Mouse (Mus musculus) CH12.LX (cell line): ENCODE data around the gene Tnfrsf11a. TPM values are rescaled to one million over a fixed set of nuclear protein-coding genes. Genes with fewer than 3 reads are reported as not detected.

ENCODE experiments used
- DNase-seq: peaks from one replicate; pipeline ENCODE4 v3.0.0-alpha.2; 2013; ENCODE audit errors: extremely low read depth
- H3K27ac ChIP-seq: 2 replicates; pipeline ENCODE4 v1.5.1; 2012; ENCODE audit warnings: low read depth, mild to moderate bottlenecking, control low read depth, moderate library complexity; ENCODE audit not compliant: insufficient read depth
- H3K27me3 ChIP-seq: replicated peaks from 2 replicates; pipeline ENCODE3; 2012; ENCODE audit warnings: inconsistent platforms
- H3K36me3 ChIP-seq, 2 experiments: replicated peaks in 1 of 2; 2 replicates each; pipeline versions ENCODE3 to v1.6.1; 2012; ENCODE audit warnings: inconsistent platforms in 1 of 2, low read length in 1 of 2, mild to moderate bottlenecking in 1 of 2, mixed read lengths in 1 of 2, moderate library complexity in 1 of 2; ENCODE audit not compliant: control insufficient read depth in 1 of 2, insufficient read depth in 1 of 2
- H3K4me1 ChIP-seq, 2 experiments: 2 replicates each; pipeline ENCODE4 v1.6.1; 2012; ENCODE audit warnings: inconsistent platforms in 1 of 2, moderate library complexity in 1 of 2; ENCODE audit not compliant: insufficient read depth in 2 of 2, control insufficient read depth in 1 of 2
- H3K4me2 ChIP-seq: 2 replicates; pipeline ENCODE4 v1.6.1; 2012; ENCODE audit warnings: low read depth, mild to moderate bottlenecking, control low read depth; ENCODE audit not compliant: poor library complexity, insufficient read depth, severe bottlenecking
- H3K4me3 ChIP-seq, 3 experiments: fragments of 150-350 bp in 1 of 3; sonication (generic) in 1 of 3; replicated peaks in 1 of 3; 2 replicates each; pipeline versions ENCODE3 to v1.5.1; 2011 to 2012; ENCODE audit warnings: low read depth in 2 of 3, low read length in 2 of 3, mild to moderate bottlenecking in 2 of 3, moderate library complexity in 2 of 3, control low read depth in 1 of 3, improper control_type of control experiment in 1 of 3, inconsistent platforms in 1 of 3, mixed read lengths in 1 of 3; ENCODE audit not compliant: poor library complexity in 1 of 3
- H3K79me2 ChIP-seq: replicated peaks from 2 replicates; pipeline ENCODE4 v1.6.1; 2012; ENCODE audit warnings: mild to moderate bottlenecking, moderate library complexity; ENCODE audit not compliant: control insufficient read depth, poor library complexity, insufficient read depth, severe bottlenecking; ENCODE audit errors: extremely low read depth
- H3K9ac ChIP-seq: 2 replicates; pipeline ENCODE4 v1.6.1; 2012; ENCODE audit warnings: low read depth, mild to moderate bottlenecking, control low read depth, moderate library complexity; ENCODE audit not compliant: insufficient read depth
- H3K9me3 ChIP-seq: replicated peaks from 2 replicates; pipeline ENCODE3; 2012; ENCODE audit warnings: low read length, inconsistent platforms, mixed read lengths
- BHLHE40 ChIP-seq: IDR thresholded peaks from 2 replicates; pipeline ENCODE4 v1.6.1; 2011; ENCODE audit warnings: mild to moderate bottlenecking, low read depth, low read length, improper control_type of control experiment
- CTCF ChIP-seq, 2 experiments: IDR thresholded peaks in 1 of 2; conservative IDR thresholded peaks in 1 of 2; 2 replicates each; pipeline ENCODE4 v1.5.1; 2011 to 2012; ENCODE audit warnings: low read depth in 2 of 2, low read length in 2 of 2, improper control_type of control experiment in 1 of 2, inconsistent platforms in 1 of 2, mild to moderate bottlenecking in 1 of 2, moderate library complexity in 1 of 2
- ELF1 ChIP-seq: IDR thresholded peaks from 2 replicates; pipeline ENCODE4 v1.6.1; 2014; ENCODE audit warnings: low read depth, mild to moderate bottlenecking, inconsistent platforms, low read length, improper control_type of control experiment
- HCFC1 ChIP-seq: IDR thresholded peaks from 2 replicates; pipeline ENCODE4 v1.6.1; 2012; ENCODE audit warnings: low read depth, mild to moderate bottlenecking, inconsistent platforms, low read length, improper control_type of control experiment
- IRF4 ChIP-seq: IDR thresholded peaks from 2 replicates; pipeline ENCODE4 v1.6.1; 2014; ENCODE audit warnings: low read depth, mild to moderate bottlenecking, inconsistent platforms, low read length, improper control_type of control experiment
- MAFK ChIP-seq: IDR thresholded peaks from 2 replicates; pipeline ENCODE4 v1.6.1; 2011; ENCODE audit warnings: low read length, improper control_type of control experiment; ENCODE audit not compliant: insufficient replicate concordance
- MAX ChIP-seq: IDR thresholded peaks from 2 replicates; pipeline ENCODE4 v1.6.1; 2011; ENCODE audit warnings: low read length, improper control_type of control experiment
- MYC ChIP-seq: IDR thresholded peaks from 2 replicates; pipeline ENCODE4 v1.6.1; 2011; ENCODE audit warnings: low read depth, mild to moderate bottlenecking, improper control_type of control experiment, low read length
- NELFE ChIP-seq: IDR thresholded peaks from 2 replicates; pipeline ENCODE4 v1.6.1; 2011; ENCODE audit warnings: low read depth, low read length, improper control_type of control experiment
- NRF1 ChIP-seq: IDR thresholded peaks from 2 replicates; pipeline ENCODE4 v1.6.1; 2014; ENCODE audit warnings: low read depth, mild to moderate bottlenecking, inconsistent platforms, low read length, improper control_type of control experiment, moderate library complexity
- POLR2A ChIP-seq: IDR thresholded peaks from 2 replicates; pipeline ENCODE4 v1.6.1; 2011; ENCODE audit warnings: low read depth, mild to moderate bottlenecking, improper control_type of control experiment, low read length
- POLR2AphosphoS2 ChIP-seq: IDR thresholded peaks from 2 replicates; pipeline ENCODE4 v1.6.1; 2011; ENCODE audit warnings: low read depth, low read length, improper control_type of control experiment
- RCOR1 ChIP-seq: conservative IDR thresholded peaks from 2 replicates; pipeline ENCODE4 v1.6.1; 2012; ENCODE audit warnings: low read depth, mild to moderate bottlenecking, inconsistent platforms, low read length, improper control_type of control experiment
- SIN3A ChIP-seq: IDR thresholded peaks from 2 replicates; pipeline ENCODE4 v1.6.1; 2012; ENCODE audit warnings: low read length, improper control_type of control experiment, inconsistent platforms
- SMC3 ChIP-seq: IDR thresholded peaks from 2 replicates; pipeline ENCODE4 v1.6.1; 2011; ENCODE audit warnings: low read depth, low read length, improper control_type of control experiment
- UBTF ChIP-seq: IDR thresholded peaks from 2 replicates; pipeline ENCODE4 v1.6.1; 2012; ENCODE audit warnings: low read depth, mild to moderate bottlenecking, inconsistent platforms, low read length, improper control_type of control experiment, moderate library complexity
- USF1 ChIP-seq: IDR thresholded peaks from 2 replicates; pipeline ENCODE4 v1.6.1; 2014; ENCODE audit warnings: low read depth, mild to moderate bottlenecking, inconsistent platforms, low read length, improper control_type of control experiment
- ZC3H11A ChIP-seq: IDR thresholded peaks from 2 replicates; pipeline ENCODE4 v1.6.1; 2012; ENCODE audit warnings: low read depth, mild to moderate bottlenecking, inconsistent platforms, low read length, improper control_type of control experiment
- ZKSCAN1 ChIP-seq: IDR thresholded peaks from 2 replicates; pipeline ENCODE4 v1.6.1; 2012; ENCODE audit warnings: low read depth, inconsistent platforms, low read length, improper control_type of control experiment, borderline replicate concordance
- ZMIZ1 ChIP-seq: IDR thresholded peaks from 2 replicates; pipeline ENCODE4 v1.6.1; 2012; ENCODE audit warnings: low read depth, mild to moderate bottlenecking, inconsistent platforms, low read length, improper control_type of control experiment
- ZNF384 ChIP-seq: IDR thresholded peaks from 2 replicates; pipeline ENCODE4 v1.6.1; 2012; ENCODE audit warnings: low read depth, low read length, improper control_type of control experiment, inconsistent platforms
- dilution Hi-C: fragments of 300-500 bp; cut with MboI; formaldehyde crosslinking; loops from 2 replicates; pipeline ENCODE4 v1.14.3; 2020; ENCODE audit warnings: low sequenced_read_pairs; ENCODE audit not compliant: extremely low pct_unique_long_range_greater_than_20kb, extremely low pct_ligation_motif_present
- in situ Hi-C: fragments of 300-500 bp; cut with MboI; formaldehyde crosslinking; loops from 3 replicates; pipeline ENCODE4 v1.14.3; 2019; ENCODE audit warnings: low sequenced_read_pairs, low pct_ligation_motif_present, low pct_unique_long_range_greater_than_20kb, mixed read lengths
- polyA plus RNA-seq: library from polyadenylated mRNA; unstranded; fragments of >175 nt; gene quantifications from 2 replicates; pipeline ENCODE4 v1.2.1, GENCODE M21; 2012; ENCODE audit warnings: low read depth; ENCODE audit not compliant: insufficient read length
- total RNA-seq, 2 experiments: library from RNA; depleted of rRNA; stranded (reverse); fragments of 300-350 nt in 1 of 2; fragments of >200 nt in 1 of 2; gene quantifications; 2 replicates each; pipeline ENCODE4 v1.2.3; 2012 to 2014

Gene Tnfrsf11a
- total and polyA plus RNA-seq, 3 experiments, result 0.20 to 2.5 (median 0.28) TPM

GRCm38 (mm10) chr1:105827374-105827773, 46.9 kb downstream of the Tnfrsf11a start:
- no peaks in the 10 kb centered on the region for H3K36me3 ChIP-seq
- dilution Hi-C loops (no loop called here), in situ Hi-C loops (no loop called here)
- no peak overlapping the region for H3K27ac ChIP-seq
- no peaks in the 10 kb centered on the region for H3K27me3 ChIP-seq
- no peak for DNase-seq
- no peaks in the 10 kb centered on the region for H3K9me3 ChIP-seq
- no peak for TF ChIP-seq HCFC1
- TF ChIP-seq MAX, result no peak
- no peak for TF ChIP-seq UBTF
- no peak for TF ChIP-seq CTCF (conservative IDR thresholded peaks at IDR 0.05 in 1 of 2, IDR thresholded peaks at IDR 0.05 in 1 of 2; ENCODE audit: low read depth in 2 of 2, low read length in 2 of 2)
- no peak for TF ChIP-seq SMC3
- TF ChIP-seq ZNF384, result no peak
- TF ChIP-seq POLR2A, result no peak
- no peak for TF ChIP-seq ZKSCAN1
- no peak for TF ChIP-seq NRF1
- no peak for TF ChIP-seq POLR2AphosphoS2
- TF ChIP-seq MAFK, result no peak
- TF ChIP-seq MYC, result no peak
- no peak for TF ChIP-seq USF1
- TF ChIP-seq ZC3H11A, result no peak
- TF ChIP-seq ELF1, result no peak
- no peak overlapping the region for H3K4me2 ChIP-seq
- H3K9ac ChIP-seq, result no peak overlapping the region
- no peaks in the 10 kb centered on the region for H3K4me1 ChIP-seq
- H3K4me3 ChIP-seq, result no peak overlapping the region
- H3K79me2 ChIP-seq, result no peaks in the 10 kb centered on the region

- dilution Hi-C loops, result no loop called here
Measured at GRCm38 (mm10) chr1:105827786-105828345, 47.3 kb downstream of the Tnfrsf11a start.

More at GRCm38 (mm10) chr1:105827786-105828345, 47.3 kb downstream of the Tnfrsf11a start:
- no peak for DNase-seq
- Histone ChIP-seq H3K27me3 (no peaks in the 10 kb centered on the region), H3K4me2 (no peak overlapping the region), H3K4me3 (no peak overlapping the region), H3K27ac (no peak overlapping the region), H3K9ac (no peak overlapping the region), H3K36me3 (no peaks in the 10 kb centered on the region), H3K9me3 (no peaks in the 10 kb centered on the region), H3K79me2 (no peaks in the 10 kb centered on the region), H3K4me1 (no peaks in the 10 kb centered on the region)
- in situ Hi-C loops, result no loop called here
- TF ChIP-seq IRF4 (no peak), ZKSCAN1 (no peak), BHLHE40 (no peak), NRF1 (no peak), NELFE (no peak), RCOR1 (no peak), CTCF (conservative IDR thresholded peaks at IDR 0.05 in 1 of 2, IDR thresholded peaks at IDR 0.05 in 1 of 2; ENCODE audit: low read depth in 2 of 2, low read length in 2 of 2) (no peak), ZC3H11A (no peak), SIN3A (no peak), USF1 (no peak), ZMIZ1 (no peak)
